Mouse (Mus musculus) hindbrain, embryonic 14.5 days (tissue): ENCODE measurements around the gene Il13ra1. TPM values are rescaled to one million over a fixed set of nuclear protein-coding genes. Genes with fewer than 3 reads are reported as not detected.

Source experiments
- ATAC-seq: fragments of 200-750 bp; cut with Nextera tagmentation; 2 replicates; pipeline ENCODE4 v1.8.0; 2017; ENCODE audit warnings: moderate number of reproducible peaks, mild to moderate bottlenecking, moderate TSS enrichment, moderate library complexity; ENCODE audit not compliant: low FRiP score
- DNase-seq: peaks from one replicate; pipeline ENCODE4 v3.0.0-alpha.2; 2015; ENCODE audit warnings: low spot score
- H3K27ac ChIP-seq: fragments of 300-500 bp; sonication (generic); 2 replicates; pipeline ENCODE4 v1.5.1; 2014; ENCODE audit warnings: mild to moderate bottlenecking, moderate library complexity
- H3K27me3 ChIP-seq: fragments of 300-500 bp; sonication (generic); 2 replicates; pipeline ENCODE4 v1.6.1; 2014; ENCODE audit warnings: mild to moderate bottlenecking, low read length, mixed read lengths; ENCODE audit not compliant: control insufficient read depth, insufficient read depth
- H3K36me3 ChIP-seq: fragments of 300-500 bp; sonication (generic); replicated peaks from 2 replicates; pipeline ENCODE4 v1.6.1; 2014; ENCODE audit not compliant: control insufficient read depth, insufficient read depth
- H3K4me1 ChIP-seq: fragments of 300-500 bp; sonication (generic); replicated peaks from 2 replicates; pipeline ENCODE4 v1.6.1; 2014; ENCODE audit warnings: antibody characterized with exemption, low read length, mixed read lengths; ENCODE audit not compliant: control insufficient read depth, insufficient read depth
- H3K4me2 ChIP-seq: fragments of 300-500 bp; sonication (generic); replicated peaks from 2 replicates; pipeline ENCODE4 v1.6.1; 2014; ENCODE audit warnings: mild to moderate bottlenecking, moderate library complexity
- H3K4me3 ChIP-seq: fragments of 300-500 bp; sonication (generic); replicated peaks from 2 replicates; pipeline ENCODE4 v1.5.1; 2014; ENCODE audit warnings: mild to moderate bottlenecking, low read length
- H3K9ac ChIP-seq: fragments of 300-500 bp; sonication (generic); 2 replicates; pipeline ENCODE4 v1.6.1; 2014
- H3K9me3 ChIP-seq: fragments of 300-500 bp; sonication (generic); 2 replicates; pipeline ENCODE4 v1.6.1; 2016; ENCODE audit warnings: low read length; ENCODE audit not compliant: control insufficient read depth
- WGBS: fragments of 180-500 bp; shearing (Covaris S2); extraction: QIAGEN DNeasy Blood & Tissue Kit; methylation state at CpG from one replicate; pipeline ENCODE4 v1.1.7; 2014; 5-methylcytosine and 5-hydroxymethylcytosine counted together
- polyA plus RNA-seq: library from polyadenylated mRNA; unstranded; fragments of >200 nt; fragmentation: Nextera tagmentation; extraction: Ambion mirVana; gene quantifications from 2 replicates; pipeline ENCODE4 v1.2.1, GENCODE M21; 2014

The Il13ra1 gene
- polyA plus RNA-seq, 1 experiment from 2014 or later, result 9.0 TPM

GRCm38 (mm10) chrX:36186036-36186435 is 74.1 kb downstream of the Il13ra1 start:
- no peak overlapping the region for H3K9ac ChIP-seq
- no peak for DNase-seq
- H3K4me3 ChIP-seq, result no peak overlapping the region
- 0 out of 2 replicates have a peak, but pooled peaks have one; percentile 11 for ATAC-seq
- no peaks in the 10 kb centered on the region for H3K4me1 ChIP-seq
- no peaks in the 10 kb centered on the region for H3K36me3 ChIP-seq
- no peaks in the 10 kb centered on the region for H3K9me3 ChIP-seq
- H3K4me2 ChIP-seq, result no peak overlapping the region
- H3K27ac ChIP-seq, result peak overlapping the region; percentile 14; the same call in 1 of the 2 replicates
- 42% methylated on average over 5 of the region's 5 CpGs for WGBS
- H3K27me3 ChIP-seq, result no peaks in the 10 kb centered on the region

- Histone ChIP-seq H3K27me3 (no peaks in the 10 kb centered on the region), H3K36me3 (no peaks in the 10 kb centered on the region), H3K4me1 (no peaks in the 10 kb centered on the region), H3K4me2 (no peak overlapping the region), H3K9ac (no peak overlapping the region), H3K4me3 (no peak overlapping the region), H3K27ac (peak overlapping the region; percentile 14; the same call in 1 of the 2 replicates), H3K9me3 (no peaks in the 10 kb centered on the region)
- 23% methylated on average over 6 of the region's 6 CpGs for WGBS
- no peak for DNase-seq
- peak; percentile 31; the same call in 1 of the 2 replicates for ATAC-seq
Measured at GRCm38 (mm10) chrX:36186443-36186842, 74.5 kb downstream of the Il13ra1 start.

- no peak overlapping the region for H3K4me3 ChIP-seq
- H3K9me3 ChIP-seq, result no peaks in the 10 kb centered on the region
- no peaks in the 10 kb centered on the region for H3K36me3 ChIP-seq
- peak overlapping the region; percentile 28; the same call in 1 of the 2 replicates for H3K9ac ChIP-seq
- DNase-seq (peak; percentile 65), ATAC-seq (peak; percentile 52; the same call in 1 of the 2 replicates)
- H3K27ac ChIP-seq, result peak overlapping the region; percentile 83
- 26% methylated on average over 6 of the region's 6 CpGs for WGBS
- no peaks in the 10 kb centered on the region for H3K27me3 ChIP-seq
- peak overlapping the region; percentile 25 for H3K4me2 ChIP-seq
- H3K4me1 ChIP-seq, result peaks cover 20% of the 10 kb centered on the region
Measured at GRCm38 (mm10) chrX:36193951-36194350, 82.0 kb downstream of the Il13ra1 start.

- WGBS, result 27% methylated on average over 28 of the region's 28 CpGs
- peak within 1 kb of the TSS; percentile 47 for H3K4me3 ChIP-seq
- H3K27ac ChIP-seq, result peak within 1 kb of the TSS; percentile 74
- H3K9ac ChIP-seq, result peak within 1 kb of the TSS; percentile 65
- H3K4me2 ChIP-seq, result peak within 1 kb of the TSS; percentile 48
- DNase-seq (peak; percentile 76), ATAC-seq (peak; percentile 88)
- H3K4me1 ChIP-seq, result peaks cover 20% of the 10 kb centered on the region
- H3K9me3 ChIP-seq, result no peaks in the 10 kb centered on the region
- no peaks in the 10 kb centered on the region for H3K36me3 ChIP-seq
- no peaks in the 10 kb centered on the region for H3K27me3 ChIP-seq
Measured at GRCm38 (mm10) chrX:36195736-36196525, 84.0 kb downstream of the Il13ra1 start, which contains the start of gene Zcchc12. Zcchc12 (plus strand) TSS chrX:36195904.

GRCm38 (mm10) chrX:36209554-36209953 is 97.6 kb downstream of the Il13ra1 start:
- Histone ChIP-seq H3K9ac (no peak overlapping the region), H3K27ac (no peak overlapping the region), H3K36me3 (no peaks in the 10 kb centered on the region), H3K4me2 (no peak overlapping the region), H3K27me3 (no peaks in the 10 kb centered on the region), H3K9me3 (no peaks in the 10 kb centered on the region), H3K4me1 (no peaks in the 10 kb centered on the region), H3K4me3 (no peak overlapping the region)
- ATAC-seq (no peak), DNase-seq (no peak)
- 68% methylated on average over 2 of the region's 2 CpGs for WGBS

GRCm38 (mm10) chrX:36211216-36211615 is 99.3 kb downstream of the Il13ra1 start:
- Histone ChIP-seq H3K4me2 (no peak overlapping the region), H3K27ac (no peak overlapping the region), H3K4me1 (no peaks in the 10 kb centered on the region), H3K9me3 (no peaks in the 10 kb centered on the region), H3K36me3 (no peaks in the 10 kb centered on the region), H3K9ac (no peak overlapping the region), H3K4me3 (no peak overlapping the region), H3K27me3 (no peaks in the 10 kb centered on the region)
- DNase-seq (no peak), ATAC-seq (no peak)
- 85% methylated on average over 3 of the region's 3 CpGs for WGBS

Other genes starting within 250 kb of the Il13ra1 start
- 20.0 and 20.2 TPM in 2 replicates for gene Dock11, start 223.3 kb upstream of the Il13ra1 start, polyA plus RNA-seq
- 265 and 341 TPM in 2 replicates for gene Zcchc12, start 83.8 kb downstream of the Il13ra1 start, polyA plus RNA-seq
- gene Lonrf3, start 216.2 kb downstream of the Il13ra1 start, polyA plus RNA-seq, result 0.63 and 0.83 TPM in 2 replicates